Mouse (Mus musculus): ENCODE data around the gene Cyp26c1.

GRCm38 (mm10) chr19:37719166-37719565 is 33.8 kb downstream of the Cyp26c1 start:
- TF ChIP-seq CTCF (IDR thresholded peaks at IDR 0.05; ENCODE audit: control insufficient read depth, insufficient read depth, insufficient replicate concordance, low read depth, low read length) (no peak), POLR2A (IDR thresholded peaks at IDR 0.05; ENCODE audit: control insufficient read depth, low read depth, low read length) (no peak)

Measured in testis, adult 2 months (tissue).